Mouse (Mus musculus) limb, embryonic 13.5 days (tissue): ENCODE results near the gene Slc25a22. TPM values are rescaled to one million over a fixed set of nuclear protein-coding genes. Genes with fewer than 3 reads are reported as not detected.

ENCODE experiments used
- ATAC-seq: fragments of 200-750 bp; cut with Nextera tagmentation; 2 replicates; pipeline ENCODE4 v1.8.0; 2017; ENCODE audit warnings: low read depth, moderate number of reproducible peaks, moderate TSS enrichment; ENCODE audit not compliant: low FRiP score
- H3K27ac ChIP-seq: fragments of 300-500 bp; sonication (generic); 2 replicates; pipeline ENCODE4 v1.5.1; 2015; ENCODE audit warnings: inconsistent platforms, mild to moderate bottlenecking, moderate library complexity
- H3K27me3 ChIP-seq: fragments of 300-500 bp; sonication (generic); 2 replicates; pipeline ENCODE4 v1.6.1; 2015; ENCODE audit warnings: mild to moderate bottlenecking, inconsistent platforms
- H3K36me3 ChIP-seq: fragments of 300-500 bp; sonication (generic); 2 replicates; pipeline ENCODE4 v1.6.1; 2015; ENCODE audit warnings: inconsistent platforms, mild to moderate bottlenecking, moderate library complexity
- H3K4me1 ChIP-seq: fragments of 300-500 bp; sonication (generic); 2 replicates; pipeline ENCODE4 v1.6.1; 2015; ENCODE audit warnings: inconsistent platforms
- H3K4me2 ChIP-seq: fragments of 300-500 bp; sonication (generic); replicated peaks from 2 replicates; pipeline ENCODE4 v1.6.1; 2015; ENCODE audit warnings: inconsistent platforms, mild to moderate bottlenecking, moderate library complexity
- H3K4me3 ChIP-seq: fragments of 300-500 bp; sonication (generic); 2 replicates; pipeline ENCODE4 v1.5.1; 2015; ENCODE audit warnings: moderate library complexity, mild to moderate bottlenecking, inconsistent platforms
- H3K9ac ChIP-seq: fragments of 300-500 bp; sonication (generic); 2 replicates; pipeline ENCODE4 v1.6.1; 2015; ENCODE audit warnings: mild to moderate bottlenecking, inconsistent platforms
- H3K9me3 ChIP-seq: fragments of 300-500 bp; sonication (generic); 2 replicates; pipeline ENCODE4 v1.6.1; 2016; ENCODE audit warnings: inconsistent platforms
- WGBS: fragments of 180-500 bp; shearing (Covaris S2); methylation state at CpG from one replicate; pipeline ENCODE4 v1.1.7; 2015; 5-methylcytosine and 5-hydroxymethylcytosine counted together
- polyA plus RNA-seq: library from polyadenylated mRNA; unstranded; fragments of >200 nt; fragmentation: Nextera tagmentation; extraction: Ambion mirVana; gene quantifications from 2 replicates; pipeline ENCODE4 v1.2.1, GENCODE M21; 2015

Gene Slc25a22
- polyA plus RNA-seq, 1 experiment from 2014 or later = 39.3 TPM

DNA sequence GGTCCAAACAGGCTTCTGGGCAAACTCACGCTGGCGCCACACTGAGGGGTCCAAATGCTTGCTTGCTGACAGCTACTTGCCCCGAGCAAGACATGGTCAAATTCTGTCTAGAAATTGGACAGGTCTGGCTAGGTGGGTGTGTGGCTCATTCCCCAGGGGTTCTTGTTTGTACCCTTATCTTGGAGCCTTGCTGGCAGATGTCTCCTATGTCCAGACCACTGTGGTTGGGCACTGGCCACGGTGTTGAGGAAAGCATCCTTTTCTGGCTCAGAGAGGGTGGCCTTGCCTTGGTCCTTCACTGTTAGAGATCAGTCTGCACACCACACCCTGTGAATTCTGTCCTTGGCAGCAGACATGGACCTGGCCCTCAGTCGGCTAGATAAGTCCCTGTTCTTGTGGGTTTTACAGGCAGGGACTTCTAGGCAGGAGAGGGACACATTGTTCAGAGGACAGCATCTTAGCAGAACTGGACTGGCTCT is 40.6 kb upstream of the Slc25a22 start:
- peak overlapping the region; percentile 92 for H3K27ac ChIP-seq
- H3K36me3 ChIP-seq = no peaks in the 10 kb centered on the region
- peaks cover 64% of the 10 kb centered on the region for H3K4me1 ChIP-seq

DNA sequence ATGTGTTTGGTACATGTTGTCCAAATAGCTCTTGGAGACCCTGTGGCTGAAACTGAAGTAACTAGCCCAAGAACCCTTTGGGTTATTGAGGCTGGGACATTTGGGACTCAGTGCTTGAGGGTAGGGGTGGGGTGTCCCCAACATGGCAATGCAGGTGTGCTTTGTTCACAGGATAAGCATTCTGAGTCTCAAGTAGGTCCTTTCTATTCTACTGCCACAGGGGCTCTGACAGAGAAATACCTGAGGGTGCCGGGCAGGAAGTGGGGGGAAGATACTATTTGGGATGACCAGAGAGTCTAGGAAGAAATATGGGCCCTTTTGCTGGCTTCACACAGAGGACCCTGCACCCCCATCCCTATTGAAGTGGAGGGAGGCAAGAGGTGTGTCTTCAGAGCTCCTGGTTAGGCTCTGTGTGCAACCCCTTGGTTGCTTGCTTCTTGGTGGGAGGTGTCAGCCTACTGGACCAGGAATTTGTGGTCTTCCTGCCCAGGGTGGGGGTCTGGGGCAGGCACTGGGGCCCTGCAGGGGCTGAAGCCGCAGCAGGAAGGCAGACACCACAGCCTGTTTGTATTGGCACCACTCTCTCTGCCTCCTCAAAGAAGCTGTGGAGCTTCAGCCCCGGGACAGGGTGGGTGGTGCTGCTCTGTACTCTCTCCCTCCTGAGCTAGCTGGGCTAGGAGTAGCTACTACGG is 40.0 kb upstream of the Slc25a22 start:
- peak; percentile 6; the same call in 1 of the 2 replicates for ATAC-seq
- H3K36me3 ChIP-seq = peaks cover 2% of the 10 kb centered on the region
- peak overlapping the region; percentile 45; the same call in 1 of the 2 replicates for H3K9ac ChIP-seq
- peak overlapping the region; percentile 95 for H3K4me2 ChIP-seq
- peak overlapping the region; percentile 92 for H3K27ac ChIP-seq
- H3K4me1 ChIP-seq = peaks cover 63% of the 10 kb centered on the region
- peaks cover 22% of the 10 kb centered on the region for H3K27me3 ChIP-seq
- 53% methylated on average over 4 of the region's 4 CpGs for WGBS
- peak overlapping the region; percentile 78; the same call in 1 of the 2 replicates for H3K4me3 ChIP-seq
- no peaks in the 10 kb centered on the region for H3K9me3 ChIP-seq

More for the DNA sequence above, 40.6 kb upstream of the Slc25a22 start:
- peaks cover 28% of the 10 kb centered on the region for H3K27me3 ChIP-seq
- peak overlapping the region; percentile 45; the same call in 1 of the 2 replicates for H3K9ac ChIP-seq
- no peak for ATAC-seq
- no peaks in the 10 kb centered on the region for H3K9me3 ChIP-seq
- peak overlapping the region; percentile 95 for H3K4me2 ChIP-seq
- 71% methylated on average over 5 of the region's 5 CpGs for WGBS
- no peak overlapping the region for H3K4me3 ChIP-seq

DNA sequence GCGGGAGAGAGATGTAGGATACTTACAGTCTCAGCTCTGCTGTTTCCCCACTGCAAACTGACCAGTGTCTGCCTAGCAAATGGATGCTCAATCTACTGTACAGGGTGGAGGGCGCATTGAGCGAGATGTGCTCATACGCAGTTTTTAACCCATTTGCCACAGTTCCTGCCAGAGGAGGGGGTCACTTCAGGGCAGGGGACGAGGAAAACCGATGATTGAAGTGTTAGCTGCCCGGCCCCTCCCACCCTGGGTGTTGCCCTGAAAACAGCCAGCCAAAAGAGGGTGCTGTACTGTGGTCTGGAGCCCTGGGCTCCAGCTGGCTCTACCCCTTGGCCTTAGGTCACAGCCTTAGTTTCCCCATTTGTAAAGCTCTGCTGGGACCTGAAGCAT is 39.3 kb upstream of the Slc25a22 start:
- WGBS = 12% methylated on average over 7 of the region's 7 CpGs
- Histone ChIP-seq H3K4me2 (peak overlapping the region; percentile 95), H3K4me1 (peaks cover 56% of the 10 kb centered on the region), H3K36me3 (peaks cover 10% of the 10 kb centered on the region), H3K27ac (peak overlapping the region; percentile 92), H3K4me3 (peak overlapping the region; percentile 78), H3K27me3 (peaks cover 15% of the 10 kb centered on the region), H3K9ac (peak overlapping the region; percentile 81), H3K9me3 (no peaks in the 10 kb centered on the region)
- no peak for ATAC-seq

DNA sequence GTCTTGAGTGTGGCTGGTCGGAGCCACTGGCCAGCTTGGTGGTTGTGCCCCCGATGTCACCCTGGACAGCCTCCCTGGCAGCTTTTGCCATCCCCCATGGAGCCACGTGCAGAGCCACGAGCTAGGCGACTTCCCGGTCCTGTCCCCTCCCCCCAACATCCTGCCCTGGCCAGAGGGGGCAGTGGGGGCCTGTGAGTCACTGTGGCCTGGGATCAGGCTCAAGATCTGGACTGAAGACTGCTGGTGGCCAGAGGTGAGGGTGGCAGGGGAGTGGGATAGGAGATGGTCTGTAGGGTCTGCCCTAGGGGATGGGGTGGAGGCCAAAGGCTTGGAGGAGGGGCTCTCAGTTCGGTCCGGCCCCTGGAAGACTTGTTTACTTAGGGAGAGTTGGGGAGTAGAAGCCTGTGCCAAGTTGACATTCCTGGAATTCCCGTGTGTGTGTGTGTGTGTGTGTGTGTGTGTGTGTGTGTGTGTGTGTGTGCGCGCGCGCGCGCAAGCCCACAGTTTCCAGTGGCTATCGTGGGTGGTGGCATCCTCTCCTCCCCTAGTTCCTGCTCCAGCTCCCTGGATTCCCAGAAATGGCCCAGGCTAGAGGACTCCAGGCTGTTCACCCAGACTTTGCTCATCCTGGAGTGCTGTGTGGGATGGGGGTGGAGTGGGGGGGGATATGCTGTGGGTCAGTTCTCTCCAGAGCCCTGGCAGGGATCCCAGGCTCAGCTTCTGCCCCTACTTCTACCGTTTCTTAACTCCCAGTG is 38.7 kb upstream of the Slc25a22 start:
- H3K27me3 ChIP-seq = peaks cover 9% of the 10 kb centered on the region; the same call in 1 of the 2 replicates
- 2% methylated on average over 9 of the region's 17 CpGs for WGBS
- peaks cover 14% of the 10 kb centered on the region for H3K36me3 ChIP-seq
- peaks cover 50% of the 10 kb centered on the region for H3K4me1 ChIP-seq
- H3K4me3 ChIP-seq = peak overlapping the region; percentile 78
- peak; percentile 66 for ATAC-seq
- no peaks in the 10 kb centered on the region for H3K9me3 ChIP-seq
- H3K27ac ChIP-seq = peak overlapping the region; percentile 92
- H3K9ac ChIP-seq = peak overlapping the region; percentile 81
- H3K4me2 ChIP-seq = peak overlapping the region; percentile 95

DNA sequence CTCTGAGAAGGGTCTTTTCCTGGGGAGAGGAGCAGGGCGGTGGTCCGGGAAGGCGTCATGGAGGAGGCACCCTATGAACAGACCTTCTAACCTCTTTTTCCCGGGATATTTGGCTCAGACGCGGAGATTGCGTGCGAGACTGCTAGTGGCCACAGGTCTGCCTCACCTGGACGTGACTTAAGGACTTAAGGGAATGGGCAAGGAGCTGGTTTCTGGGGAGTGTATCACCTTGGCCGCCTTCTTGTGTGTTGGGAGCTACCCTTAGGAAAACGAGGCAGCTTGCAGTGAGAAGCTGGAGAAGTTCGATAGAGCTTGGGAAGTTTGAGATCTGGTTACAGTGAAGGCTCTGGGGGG is 38.1 kb upstream of the Slc25a22 start:
- Histone ChIP-seq H3K4me3 (peak overlapping the region; percentile 78), H3K9me3 (no peaks in the 10 kb centered on the region), H3K27me3 (0 out of 2 replicates have a peak, but pooled peaks cover 3% of the 10 kb centered on the region), H3K4me1 (peaks cover 44% of the 10 kb centered on the region), H3K9ac (peak overlapping the region; percentile 81), H3K36me3 (peaks cover 20% of the 10 kb centered on the region), H3K4me2 (peak overlapping the region; percentile 95), H3K27ac (peak overlapping the region; percentile 92)
- WGBS = under 1% methylated on average over 12 of the region's 12 CpGs
- no peak for ATAC-seq

DNA sequence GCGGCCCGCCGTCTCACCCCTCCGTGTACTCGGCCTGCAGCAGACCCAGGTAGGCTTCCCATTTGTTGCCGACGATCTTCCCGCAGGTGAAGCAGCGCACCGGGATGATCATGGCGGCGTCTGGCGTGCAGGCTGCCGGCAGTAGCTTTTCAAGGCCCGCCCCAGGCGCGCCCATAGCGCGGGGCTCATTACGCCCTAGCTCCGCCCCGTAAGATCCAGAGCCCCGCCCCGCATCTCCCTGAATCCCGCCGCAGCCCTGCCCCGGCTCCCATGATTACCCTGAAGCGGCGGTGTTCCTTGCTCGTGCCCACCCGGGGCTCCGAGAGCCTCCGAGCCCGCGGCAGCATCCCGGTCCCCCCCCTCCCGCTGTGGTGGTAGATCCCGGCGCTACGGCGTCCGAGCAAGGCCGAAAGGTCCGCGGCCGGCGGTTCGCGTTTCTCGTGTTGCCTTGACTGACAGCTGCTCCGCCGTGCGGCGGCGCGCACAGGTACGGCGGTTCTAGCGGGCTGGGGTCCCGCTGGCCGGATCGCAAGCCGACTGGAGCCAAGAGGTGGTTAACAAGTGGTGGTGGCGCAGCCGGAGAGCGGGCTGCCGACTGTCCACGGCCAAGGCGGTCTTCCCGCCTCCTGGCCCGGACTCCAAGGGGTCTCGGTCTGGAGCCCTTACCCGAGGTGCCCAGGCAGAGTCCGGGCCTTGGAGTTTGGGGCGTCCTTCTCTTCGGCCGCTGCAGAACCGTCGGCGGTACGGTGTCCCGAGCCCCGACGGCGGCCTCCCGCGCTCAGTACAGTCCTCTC is 37.5 kb upstream of the Slc25a22 start, which contains the start of the genes Polr2l and Tspan4:
TSS of gene Polr2l (minus strand) at position 122 of the 794 bp plus-strand sequence.
TSS of gene Tspan4 (plus strand) at position 230 of the 794 bp plus-strand sequence.
- Histone ChIP-seq H3K27ac (peak within 1 kb of the TSS; percentile 92), H3K4me3 (peak within 1 kb of the TSS; percentile 78), H3K36me3 (peaks cover 26% of the 10 kb centered on the region), H3K9me3 (no peaks in the 10 kb centered on the region), H3K9ac (peak within 1 kb of the TSS; percentile 81), H3K4me1 (peaks cover 44% of the 10 kb centered on the region), H3K27me3 (no peaks in the 10 kb centered on the region), H3K4me2 (peak within 1 kb of the TSS; percentile 95)
- ATAC-seq = peak; percentile 74
- WGBS = under 1% methylated on average over 87 of the region's 87 CpGs

DNA sequence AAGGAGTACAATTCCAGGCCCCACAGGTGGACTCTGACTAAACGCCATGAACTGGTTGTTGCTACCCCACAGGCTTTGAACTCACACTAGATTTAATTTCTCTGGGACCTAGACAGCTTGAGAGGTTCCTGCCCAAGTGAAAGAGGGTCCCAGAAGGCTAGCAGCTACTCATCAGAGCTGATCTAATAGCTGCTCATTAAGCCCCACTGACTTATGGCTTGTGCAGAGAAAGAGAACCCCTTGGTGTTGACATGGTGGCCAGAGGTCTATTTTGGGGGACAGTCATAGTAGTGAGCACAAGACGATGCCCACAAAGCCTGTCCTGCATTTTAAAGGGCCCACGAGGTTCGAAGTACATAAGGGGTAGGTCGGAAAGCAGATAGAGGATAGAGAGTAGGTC is 36.5 kb upstream of the Slc25a22 start:
- Histone ChIP-seq H3K9me3 (no peaks in the 10 kb centered on the region), H3K36me3 (peaks cover 36% of the 10 kb centered on the region), H3K9ac (peak overlapping the region; percentile 81), H3K4me1 (peaks cover 50% of the 10 kb centered on the region), H3K4me3 (peak overlapping the region; percentile 78), H3K27ac (no peak overlapping the region), H3K27me3 (no peaks in the 10 kb centered on the region), H3K4me2 (peak overlapping the region; percentile 95)
- WGBS = 4% methylated on average over 5 of the region's 5 CpGs
- no peak for ATAC-seq

DNA sequence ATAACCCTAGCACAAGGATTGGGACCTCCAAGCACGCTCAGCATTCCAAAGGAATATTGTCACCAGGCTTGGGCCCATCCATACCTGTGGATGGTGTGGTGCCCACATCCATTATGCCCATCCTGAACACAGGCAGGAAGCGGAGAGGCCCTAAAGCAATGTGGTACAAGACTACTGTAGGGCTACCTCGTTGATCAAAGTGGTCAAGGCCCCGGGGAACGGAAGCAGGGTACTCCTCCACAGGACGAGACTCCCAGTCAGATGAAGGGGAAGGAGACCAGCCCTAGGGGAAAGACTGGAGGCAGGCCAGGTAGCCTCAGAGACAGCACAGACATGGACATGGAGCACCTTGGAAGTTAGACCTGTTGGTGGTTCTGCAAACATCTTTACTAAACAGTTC is 35.1 kb upstream of the Slc25a22 start:
- H3K27me3 ChIP-seq = no peaks in the 10 kb centered on the region
- no peak overlapping the region for H3K9ac ChIP-seq
- H3K9me3 ChIP-seq = no peaks in the 10 kb centered on the region
- H3K36me3 ChIP-seq = peaks cover 38% of the 10 kb centered on the region
- H3K27ac ChIP-seq = no peak overlapping the region
- no peak overlapping the region for H3K4me2 ChIP-seq
- ATAC-seq = no peak
- H3K4me1 ChIP-seq = peaks cover 56% of the 10 kb centered on the region
- H3K4me3 ChIP-seq = no peak overlapping the region
- WGBS = 83% methylated on average over 6 of the region's 6 CpGs

DNA sequence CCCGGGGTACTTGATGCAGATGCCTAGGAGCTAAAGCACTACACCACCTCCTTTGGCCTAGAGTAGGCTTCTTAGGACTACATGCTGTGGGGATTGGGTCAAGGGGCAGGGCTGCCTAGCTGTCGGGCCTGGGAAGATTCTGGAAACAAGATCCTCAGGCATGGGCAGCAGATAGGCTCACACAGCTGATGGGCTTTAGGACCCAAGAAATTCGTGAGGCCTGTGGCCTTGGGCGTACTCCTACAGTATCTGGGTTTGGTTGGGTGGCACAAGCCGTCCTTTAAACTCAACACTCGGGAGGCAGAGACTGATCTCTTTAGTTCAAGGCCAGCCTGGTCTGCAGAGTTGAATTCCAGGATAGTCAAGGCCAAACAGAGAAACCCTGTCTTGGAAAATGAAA is 34.5 kb upstream of the Slc25a22 start:
- Histone ChIP-seq H3K9ac (no peak overlapping the region), H3K36me3 (peaks cover 38% of the 10 kb centered on the region), H3K4me1 (peaks cover 52% of the 10 kb centered on the region), H3K4me3 (no peak overlapping the region), H3K4me2 (no peak overlapping the region), H3K27ac (no peak overlapping the region), H3K27me3 (no peaks in the 10 kb centered on the region), H3K9me3 (no peaks in the 10 kb centered on the region)
- ATAC-seq = no peak
- 78% methylated on average over 6 of the region's 6 CpGs for WGBS

DNA sequence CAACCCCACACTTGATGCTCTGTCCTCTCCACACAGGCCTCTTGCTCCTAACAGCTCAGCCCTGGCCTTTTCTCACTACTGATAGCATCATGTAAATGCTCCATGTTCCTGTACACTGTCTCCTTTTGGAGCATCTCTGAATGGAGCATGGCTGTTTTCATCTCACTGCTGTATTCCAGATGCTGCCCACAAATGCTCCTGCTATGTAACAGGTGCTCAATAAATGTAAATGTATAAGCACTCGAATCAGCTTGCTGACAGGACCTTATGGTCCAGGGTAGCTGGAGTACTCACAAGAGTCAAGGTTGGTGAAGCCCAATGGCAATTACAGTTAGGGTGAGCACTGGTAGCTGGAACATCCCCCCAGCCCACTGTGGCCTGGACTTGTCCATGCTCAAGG is 33.5 kb upstream of the Slc25a22 start:
- Histone ChIP-seq H3K4me3 (no peak overlapping the region), H3K4me1 (peaks cover 51% of the 10 kb centered on the region), H3K27ac (no peak overlapping the region), H3K36me3 (peaks cover 38% of the 10 kb centered on the region), H3K27me3 (peaks cover 2% of the 10 kb centered on the region), H3K9ac (no peak overlapping the region), H3K4me2 (no peak overlapping the region), H3K9me3 (no peaks in the 10 kb centered on the region)
- WGBS = 78% methylated on average over 1 of the region's 1 CpGs
- ATAC-seq = no peak

DNA sequence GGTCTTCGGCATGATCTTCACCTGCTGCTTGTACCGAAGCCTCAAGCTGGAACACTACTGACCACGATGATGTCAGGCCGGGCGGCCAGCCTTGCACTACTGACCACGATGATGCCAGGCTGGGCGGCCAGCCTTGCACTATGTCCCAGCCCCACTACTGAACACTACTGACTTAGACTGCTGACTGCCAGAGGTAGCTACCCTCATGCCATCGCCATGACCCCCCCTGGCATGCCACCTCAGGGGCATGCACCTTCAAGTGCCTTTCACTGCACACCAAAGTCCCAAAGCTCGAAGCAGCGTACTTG is 32.9 kb upstream of the Slc25a22 start:
- ATAC-seq = no peak
- Histone ChIP-seq H3K9me3 (no peaks in the 10 kb centered on the region), H3K4me2 (no peak overlapping the region), H3K27ac (no peak overlapping the region), H3K4me3 (no peak overlapping the region), H3K9ac (no peak overlapping the region), H3K36me3 (peaks cover 38% of the 10 kb centered on the region), H3K27me3 (peaks cover 8% of the 10 kb centered on the region), H3K4me1 (peaks cover 50% of the 10 kb centered on the region)
- WGBS = 93% methylated on average over 10 of the region's 10 CpGs
